Mouse (Mus musculus): ENCODE results near the gene Sbno2. TPM values are rescaled to one million over a fixed set of nuclear protein-coding genes. Genes with fewer than 3 reads are reported as not detected.

Gene Sbno2
- polyA plus RNA-seq, 1 experiment: 126 TPM

DNA sequence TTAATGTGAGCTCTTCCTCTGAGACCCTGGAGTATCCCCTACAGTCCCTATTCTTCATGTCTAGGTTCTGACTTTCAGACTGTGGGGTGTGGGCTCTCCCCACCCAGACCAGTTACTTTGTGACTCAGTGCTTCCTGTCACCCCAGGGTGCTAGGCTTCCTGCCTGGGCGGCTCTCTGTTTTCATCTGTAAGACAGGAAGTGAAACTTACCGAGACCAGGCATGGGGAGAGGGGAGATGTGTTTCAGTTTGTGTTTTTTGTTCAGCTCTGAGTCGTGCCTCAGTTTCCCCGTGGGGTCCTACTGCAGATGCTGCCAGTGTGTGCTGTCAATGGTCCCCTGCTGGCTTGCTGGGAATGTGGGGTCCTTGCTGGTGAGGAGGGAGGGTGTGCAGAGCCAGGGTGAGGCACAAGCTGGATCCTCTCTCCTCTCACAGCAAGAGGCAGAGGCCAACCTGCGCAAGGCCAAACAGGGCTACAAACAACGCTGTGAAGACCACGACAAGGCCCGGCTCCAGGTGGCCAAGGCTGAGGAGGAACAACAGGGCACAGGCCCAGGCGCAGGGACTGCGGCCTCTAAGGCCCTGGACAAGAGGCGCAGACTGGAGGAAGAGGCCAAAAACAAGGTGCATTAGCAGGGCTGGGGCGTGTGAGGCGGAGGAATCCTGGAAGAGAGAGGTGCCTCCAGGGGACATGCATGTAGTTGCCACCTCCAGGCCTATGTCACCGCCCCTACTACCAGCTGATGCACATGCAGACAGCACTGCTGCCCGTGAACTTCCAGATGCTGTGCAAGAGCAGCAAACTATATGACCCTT, 80.9 kb downstream of the Sbno2 start:
- WGBS: 82% methylated on average over 15 of the region's 15 CpGs
- H3K36me3 ChIP-seq (ENCODE audit: control insufficient read depth, insufficient read depth, low read length): no peaks in the 10 kb centered on the region
- H3K4me3 ChIP-seq (ENCODE audit: low read depth, low read length): peak overlapping the region; percentile 21
- H3K4me1 ChIP-seq (ENCODE audit: control insufficient read depth, insufficient read depth, insufficient read length, low read length): peaks cover 31% of the 10 kb centered on the region
- TF ChIP-seq CTCF (IDR thresholded peaks at IDR 0.05; ENCODE audit: extremely low read depth, insufficient read length, insufficient replicate concordance, low read depth, low read length): no peak
- no peak for TF ChIP-seq POLR2A (IDR thresholded peaks at IDR 0.05; ENCODE audit: low read depth, low read length)
- peak overlapping the region; percentile 85 for H3K27ac ChIP-seq (ENCODE audit: insufficient read depth, low read depth, low read length)
- no peaks in the 10 kb centered on the region for H3K27me3 ChIP-seq (ENCODE audit: control insufficient read depth, insufficient read depth, low read length)

DNA sequence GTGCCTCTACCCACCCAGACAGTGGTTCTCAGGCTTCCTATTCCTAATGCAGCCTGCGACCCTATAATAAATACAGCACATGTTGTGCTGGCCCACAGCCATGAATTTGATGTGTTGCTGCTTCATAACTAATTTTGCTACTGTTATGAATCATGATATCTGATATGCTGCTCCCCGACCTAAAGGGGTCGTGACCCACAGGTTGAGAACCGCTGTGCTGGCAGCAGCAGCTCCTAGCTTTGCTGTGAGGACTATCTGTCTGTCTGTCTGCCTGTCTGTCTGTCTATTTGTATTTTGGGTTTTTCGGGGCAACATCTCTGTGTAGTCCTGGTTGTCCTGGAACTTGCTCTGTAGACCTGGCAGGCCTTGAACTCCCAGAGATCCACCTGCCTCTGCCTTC, 81.6 kb downstream of the Sbno2 start:
- no peaks in the 10 kb centered on the region for H3K36me3 ChIP-seq (ENCODE audit: control insufficient read depth, insufficient read depth, low read length)
- H3K4me3 ChIP-seq (ENCODE audit: low read depth, low read length): no peak overlapping the region
- 45% methylated on average over 5 of the region's 5 CpGs for WGBS
- peak overlapping the region; percentile 52 for H3K27ac ChIP-seq (ENCODE audit: insufficient read depth, low read depth, low read length)
- TF ChIP-seq CTCF (IDR thresholded peaks at IDR 0.05; ENCODE audit: extremely low read depth, insufficient read length, insufficient replicate concordance, low read depth, low read length): no peak
- no peak for TF ChIP-seq POLR2A (IDR thresholded peaks at IDR 0.05; ENCODE audit: low read depth, low read length)
- H3K27me3 ChIP-seq (ENCODE audit: control insufficient read depth, insufficient read depth, low read length): no peaks in the 10 kb centered on the region
- H3K4me1 ChIP-seq (ENCODE audit: control insufficient read depth, insufficient read depth, insufficient read length, low read length): peaks cover 31% of the 10 kb centered on the region

DNA sequence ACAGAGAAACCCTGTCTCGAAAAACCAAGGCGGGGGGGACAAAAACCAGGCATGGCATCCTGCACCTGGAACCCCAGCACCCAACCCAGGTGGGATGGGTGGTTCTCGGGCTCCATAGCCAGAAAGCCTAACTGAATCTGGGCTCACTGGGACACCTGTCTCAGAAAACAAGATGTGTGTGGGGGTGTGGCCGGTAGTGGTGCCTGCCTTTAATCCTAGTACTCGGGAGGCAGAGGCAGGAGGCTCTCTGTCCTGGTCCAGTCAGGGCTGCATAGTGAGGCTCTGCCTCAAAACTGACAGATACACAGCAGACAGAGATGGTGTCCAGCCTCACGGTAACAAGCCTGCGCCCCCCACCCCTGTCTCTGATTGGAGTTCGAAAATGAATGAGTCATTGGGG, 82.6 kb downstream of the Sbno2 start:
- Histone ChIP-seq H3K4me1 (ENCODE audit: control insufficient read depth, insufficient read depth, insufficient read length, low read length) (peaks cover 29% of the 10 kb centered on the region), H3K27me3 (ENCODE audit: control insufficient read depth, insufficient read depth, low read length) (no peaks in the 10 kb centered on the region), H3K4me3 (ENCODE audit: low read depth, low read length) (no peak overlapping the region), H3K27ac (ENCODE audit: insufficient read depth, low read depth, low read length) (no peak overlapping the region), H3K36me3 (ENCODE audit: control insufficient read depth, insufficient read depth, low read length) (no peaks in the 10 kb centered on the region)
- WGBS: 91% methylated on average over 8 of the region's 8 CpGs
- no peak for TF ChIP-seq CTCF (IDR thresholded peaks at IDR 0.05; ENCODE audit: extremely low read depth, insufficient read length, insufficient replicate concordance, low read depth, low read length)
- no peak for TF ChIP-seq POLR2A (IDR thresholded peaks at IDR 0.05; ENCODE audit: low read depth, low read length)

DNA sequence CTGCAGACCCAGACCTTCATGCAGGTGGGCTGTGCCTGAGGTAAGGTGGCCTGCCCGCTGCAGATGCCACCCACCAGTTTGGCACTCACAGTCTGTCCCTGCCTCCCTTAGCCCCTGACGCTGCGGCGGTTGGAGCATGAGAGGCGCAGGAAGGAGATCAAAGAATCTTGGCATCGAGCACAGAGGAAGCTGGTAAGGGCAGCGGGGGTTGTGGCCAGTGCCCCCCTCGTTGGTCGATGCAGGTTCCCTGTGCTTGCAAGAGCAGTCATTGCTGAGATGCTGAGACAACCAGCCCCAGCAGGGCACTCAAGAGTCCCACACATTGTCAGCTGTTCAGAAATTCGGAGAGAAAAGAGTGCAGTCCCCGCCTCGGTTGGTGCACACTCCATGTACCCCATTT, 83.2 kb downstream of the Sbno2 start:
- no peaks in the 10 kb centered on the region for H3K36me3 ChIP-seq (ENCODE audit: control insufficient read depth, insufficient read depth, low read length)
- no peak overlapping the region for H3K27ac ChIP-seq (ENCODE audit: insufficient read depth, low read depth, low read length)
- TF ChIP-seq CTCF (IDR thresholded peaks at IDR 0.05; ENCODE audit: extremely low read depth, insufficient read length, insufficient replicate concordance, low read depth, low read length) (no peak), POLR2A (IDR thresholded peaks at IDR 0.05; ENCODE audit: low read depth, low read length) (no peak)
- peaks cover 26% of the 10 kb centered on the region for H3K4me1 ChIP-seq (ENCODE audit: control insufficient read depth, insufficient read depth, insufficient read length, low read length)
- H3K4me3 ChIP-seq (ENCODE audit: low read depth, low read length): no peak overlapping the region
- WGBS: 80% methylated on average over 12 of the region's 12 CpGs
- H3K27me3 ChIP-seq (ENCODE audit: control insufficient read depth, insufficient read depth, low read length): no peaks in the 10 kb centered on the region

DNA sequence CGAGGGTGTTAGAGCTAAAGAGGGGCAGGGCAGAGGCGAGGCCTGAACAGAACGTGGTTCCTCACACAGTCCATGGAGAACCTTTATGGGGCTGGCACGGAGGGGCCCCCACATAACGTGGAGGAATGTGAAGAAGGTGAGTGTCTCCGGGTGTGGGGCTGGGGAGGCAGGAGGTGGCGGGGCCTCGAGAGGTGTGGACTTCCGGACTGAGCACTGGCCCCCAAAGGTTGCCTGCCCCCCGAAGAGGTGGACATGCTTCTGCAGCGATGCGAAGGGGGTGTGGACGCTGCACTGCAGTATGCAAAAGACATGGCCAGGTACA, 84.1 kb downstream of the Sbno2 start:
- 61% methylated on average over 13 of the region's 13 CpGs for WGBS
- H3K4me3 ChIP-seq (ENCODE audit: low read depth, low read length): no peak overlapping the region
- H3K27me3 ChIP-seq (ENCODE audit: control insufficient read depth, insufficient read depth, low read length): no peaks in the 10 kb centered on the region
- TF ChIP-seq CTCF (IDR thresholded peaks at IDR 0.05; ENCODE audit: extremely low read depth, insufficient read length, insufficient replicate concordance, low read depth, low read length): no peak
- no peak for TF ChIP-seq POLR2A (IDR thresholded peaks at IDR 0.05; ENCODE audit: low read depth, low read length)
- H3K27ac ChIP-seq (ENCODE audit: insufficient read depth, low read depth, low read length): no peak overlapping the region
- H3K36me3 ChIP-seq (ENCODE audit: control insufficient read depth, insufficient read depth, low read length): no peaks in the 10 kb centered on the region
- peaks cover 26% of the 10 kb centered on the region for H3K4me1 ChIP-seq (ENCODE audit: control insufficient read depth, insufficient read depth, insufficient read length, low read length)

DNA sequence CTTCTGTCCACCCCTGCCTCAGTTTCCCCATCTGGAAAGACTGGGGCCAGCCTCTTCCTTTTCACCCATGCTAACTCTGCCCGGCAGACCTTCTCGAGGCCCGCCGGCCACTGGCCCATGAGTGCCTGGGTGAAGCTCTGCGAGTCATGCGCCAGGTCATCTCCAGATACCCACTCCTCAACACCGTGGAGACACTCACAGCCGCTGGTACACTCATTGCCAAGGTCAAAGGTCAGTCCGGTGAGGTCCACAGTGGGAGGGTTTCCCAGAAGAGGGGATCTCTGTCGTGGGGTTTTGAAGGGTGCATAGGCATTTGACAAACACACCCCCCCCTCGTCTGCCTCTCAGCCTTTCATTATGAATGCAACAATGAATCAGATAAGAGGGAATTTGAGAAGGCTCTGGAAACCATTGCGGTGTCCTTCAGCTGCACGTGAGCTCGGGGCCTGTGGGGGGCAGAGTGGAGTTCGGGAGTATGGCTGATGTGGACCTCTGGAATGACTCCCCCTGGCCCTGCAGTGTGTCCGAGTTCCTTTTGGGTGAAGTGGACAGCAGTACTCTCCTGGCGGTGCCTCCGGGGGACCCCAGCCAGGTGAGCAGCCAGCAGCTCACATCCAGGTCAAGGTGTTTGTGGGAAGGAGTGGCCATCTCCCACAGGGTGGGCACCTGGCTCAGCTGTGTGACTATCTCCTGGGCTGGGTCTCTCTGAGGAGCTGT, 84.6 kb downstream of the Sbno2 start:
- WGBS: 73% methylated on average over 18 of the region's 18 CpGs
- Histone ChIP-seq H3K27ac (ENCODE audit: insufficient read depth, low read depth, low read length) (no peak overlapping the region), H3K4me3 (ENCODE audit: low read depth, low read length) (no peak overlapping the region), H3K4me1 (ENCODE audit: control insufficient read depth, insufficient read depth, insufficient read length, low read length) (peaks cover 23% of the 10 kb centered on the region), H3K36me3 (ENCODE audit: control insufficient read depth, insufficient read depth, low read length) (no peaks in the 10 kb centered on the region), H3K27me3 (ENCODE audit: control insufficient read depth, insufficient read depth, low read length) (no peaks in the 10 kb centered on the region)
- no peak for TF ChIP-seq POLR2A (IDR thresholded peaks at IDR 0.05; ENCODE audit: low read depth, low read length)
- TF ChIP-seq CTCF (IDR thresholded peaks at IDR 0.05; ENCODE audit: extremely low read depth, insufficient read length, insufficient replicate concordance, low read depth, low read length): no peak

DNA sequence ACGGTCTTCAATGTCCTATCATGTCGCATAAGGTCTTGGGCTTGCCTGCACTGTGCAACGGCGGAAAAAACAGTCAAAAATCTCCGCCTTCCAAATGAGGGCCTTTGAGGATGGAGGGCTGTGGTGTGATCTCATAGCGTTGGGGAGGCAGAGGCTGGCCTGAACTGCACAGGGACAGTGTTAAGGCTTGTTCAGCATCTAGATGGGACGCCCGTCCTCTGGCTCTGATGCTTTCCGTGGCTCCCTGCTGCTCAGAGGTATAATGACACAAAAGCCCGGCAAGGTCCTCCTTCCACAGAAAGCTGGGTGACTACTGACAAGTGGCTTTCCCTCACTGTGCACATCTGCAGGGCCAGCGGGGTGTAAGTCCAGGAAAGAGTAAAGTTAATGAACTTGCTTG, 85.2 kb downstream of the Sbno2 start:
- 58% methylated on average over 11 of the region's 11 CpGs for WGBS

More for the DNA sequence above, 85.2 kb downstream of the Sbno2 start:
- Histone ChIP-seq H3K27me3 (ENCODE audit: control insufficient read depth, insufficient read depth, low read length) (no peaks in the 10 kb centered on the region), H3K4me1 (ENCODE audit: control insufficient read depth, insufficient read depth, insufficient read length, low read length) (peaks cover 19% of the 10 kb centered on the region), H3K36me3 (ENCODE audit: control insufficient read depth, insufficient read depth, low read length) (0 out of 2 replicates have a peak, but pooled peaks cover 2% of the 10 kb centered on the region), H3K4me3 (ENCODE audit: low read depth, low read length) (0 out of 2 replicates have a peak overlapping the region, but pooled peaks have one; percentile 22), H3K27ac (ENCODE audit: insufficient read depth, low read depth, low read length) (no peak overlapping the region)
- TF ChIP-seq CTCF (IDR thresholded peaks at IDR 0.05; ENCODE audit: extremely low read depth, insufficient read length, insufficient replicate concordance, low read depth, low read length): no peak
- no peak for TF ChIP-seq POLR2A (IDR thresholded peaks at IDR 0.05; ENCODE audit: low read depth, low read length)

Measured in small intestine, adult 2 months (tissue).